Mouse (Mus musculus): ENCODE measurements around the gene Ndufa7.
"Not testable (repeated sequence)": the region's sequence is repeated elsewhere in the genome, so short reads cannot be mapped to it uniquely, and the experiment has no call there.

Ndufa7 gene

DNA sequence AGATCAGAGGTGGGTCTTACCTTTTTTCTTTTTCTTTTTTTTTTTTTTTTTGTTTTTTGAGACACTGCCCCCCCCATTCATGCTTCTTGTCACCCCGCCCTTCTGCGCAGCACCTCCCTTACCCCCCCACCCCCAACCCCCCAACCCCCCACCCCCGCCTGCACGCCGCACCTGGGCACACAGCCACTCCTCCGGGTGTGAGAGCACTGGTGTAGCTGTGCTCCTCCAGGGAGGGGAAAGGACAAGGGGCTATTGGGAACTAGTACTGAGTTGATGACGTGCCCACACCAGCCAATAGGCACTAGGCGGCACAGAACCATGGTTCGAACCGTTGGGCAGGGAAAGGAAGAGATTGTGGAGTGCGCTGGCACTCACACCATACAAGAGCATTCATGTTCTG lies 50.0 kb downstream of the Ndufa7 start:
- ATAC-seq (ENCODE audit: low TSS enrichment): no peak

DNA sequence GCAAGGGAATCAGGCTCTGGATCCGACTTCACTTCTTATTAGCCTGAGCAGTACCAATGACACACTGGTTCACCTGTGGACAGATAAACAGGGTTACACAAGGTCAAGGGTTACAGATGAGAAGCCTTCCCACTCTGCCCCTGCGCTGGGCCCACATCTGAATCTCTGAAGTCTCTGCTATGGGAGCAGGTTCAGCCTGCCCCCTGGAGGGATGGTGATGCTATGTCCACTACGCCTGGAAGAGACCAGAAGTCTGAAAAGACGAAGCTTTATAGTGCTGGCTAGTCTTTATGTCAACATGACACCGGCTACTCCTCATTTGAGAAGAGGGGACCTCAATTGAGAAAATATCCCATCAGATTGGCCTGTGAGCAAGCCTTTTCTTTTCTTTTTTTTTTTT lies 51.4 kb downstream of the Ndufa7 start:
- ATAC-seq (ENCODE audit: low TSS enrichment): not testable (repeated sequence)

DNA sequence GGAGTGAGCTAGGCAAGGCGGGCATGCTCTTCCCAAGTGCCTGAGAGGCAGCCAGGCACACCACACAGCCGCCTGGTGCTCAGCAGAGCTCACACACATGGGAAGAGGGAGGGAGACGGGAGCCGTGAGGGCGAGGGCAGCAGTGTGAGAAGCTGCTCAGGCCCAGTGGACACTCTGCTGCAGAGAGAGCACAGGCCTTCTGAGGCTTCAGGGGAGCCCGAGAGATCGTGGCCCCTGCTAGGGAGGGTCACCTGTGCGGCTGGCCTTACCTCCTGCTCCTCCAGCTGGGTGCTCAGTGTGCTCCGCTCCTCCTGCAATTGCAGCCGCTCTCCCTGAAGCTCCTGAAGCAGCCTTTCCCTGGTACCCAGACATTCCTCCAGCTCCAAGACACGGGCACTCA lies 59.9 kb downstream of the Ndufa7 start:
- not testable (repeated sequence) for ATAC-seq (ENCODE audit: low TSS enrichment)

DNA sequence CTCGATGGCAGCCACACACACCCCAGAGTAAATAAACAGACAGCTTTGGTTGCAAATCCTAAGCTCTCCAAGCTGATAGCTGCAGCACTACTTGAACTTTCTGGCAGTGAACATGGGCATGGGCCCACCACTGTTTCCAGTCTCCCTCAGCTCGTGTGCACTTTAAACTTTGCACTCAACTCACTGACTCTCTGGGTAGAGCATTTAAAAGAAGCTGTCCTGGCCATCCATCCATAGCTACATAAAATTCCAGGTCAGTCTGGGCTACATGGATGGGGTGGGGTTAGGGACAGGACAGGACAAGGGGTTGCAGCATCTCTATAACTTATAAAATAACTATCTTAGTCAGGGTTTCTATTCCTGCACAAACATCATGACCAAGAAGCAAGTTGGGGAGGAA lies 63.4 kb downstream of the Ndufa7 start:
- ATAC-seq (ENCODE audit: low TSS enrichment): not testable (repeated sequence)
